ENCODE assay signal across 8 mouse cellular contexts in genomic region chr17:75464331-75464982, GRCm38 (mm10). TPM values are rescaled to one million over a fixed set of nuclear protein-coding genes. Genes with fewer than 3 reads are reported as not detected.
DNase-seq lines count a peak whose midpoint lies in the region; ATAC-seq and TF ChIP-seq lines count a peak whose summit lies in the region.

No protein-coding gene starts in this region.

- 10% methylated on average over 9 of the region's 9 CpGs for WGBS in kidney, embryonic 15.5 days
- WGBS in embryonic facial prominence, embryonic 10.5 days, result 14% methylated on average over 9 of the region's 9 CpGs
- 17% methylated on average over 9 of the region's 9 CpGs for WGBS in limb, embryonic 10.5 days

- 0 out of 2 replicates have a peak overlapping the region, but pooled peaks have one; percentile 37 for H3K27ac ChIP-seq in kidney, embryonic 15.5 days
- no peak overlapping the region for H3K27ac ChIP-seq in embryonic facial prominence, embryonic 10.5 days (replicated peaks)
- H3K27ac ChIP-seq in limb, embryonic 10.5 days, result no peak overlapping the region

- TF ChIP-seq CTCF in C2C12 (IDR thresholded peaks at IDR 0.05; ENCODE audit: control insufficient read depth, insufficient read depth, insufficient read length), result no peak

- no peak overlapping the region for H3K9ac ChIP-seq in kidney, embryonic 15.5 days

- H3K9me3 ChIP-seq in kidney, embryonic 15.5 days (replicated peaks), result no peaks in the 10 kb centered on the region
- H3K9me3 ChIP-seq in embryonic facial prominence, embryonic 10.5 days, result no peaks in the 10 kb centered on the region
- H3K9me3 ChIP-seq in limb, embryonic 10.5 days (replicated peaks), result no peaks in the 10 kb centered on the region

- H3K79me3 ChIP-seq in C2C12 (ENCODE audit: low read depth), result no peaks in the 10 kb centered on the region

- H3K79me2 ChIP-seq in C2C12 (ENCODE audit: control insufficient read depth, insufficient read depth), result no peaks in the 10 kb centered on the region

- H3K27me3 ChIP-seq in kidney, embryonic 15.5 days, result no peaks in the 10 kb centered on the region
- no peaks in the 10 kb centered on the region for H3K27me3 ChIP-seq in C2C12 (ENCODE audit: control insufficient read depth, insufficient read depth, insufficient read length)
- 0 out of 2 replicates have a peak, but pooled peaks cover 7% of the 10 kb centered on the region for H3K27me3 ChIP-seq in embryonic facial prominence, embryonic 10.5 days (replicated peaks; ENCODE audit: low read depth, poor library complexity, severe bottlenecking)
- H3K27me3 ChIP-seq in limb, embryonic 10.5 days (ENCODE audit: low read depth, poor library complexity, severe bottlenecking), result peaks cover 11% of the 10 kb centered on the region; the same call in 1 of the 2 replicates

- H3K4me2 ChIP-seq in kidney, embryonic 15.5 days, result peak overlapping the region; percentile 55

- no peaks in the 10 kb centered on the region for H3K36me3 ChIP-seq in kidney, embryonic 15.5 days
- no peaks in the 10 kb centered on the region for H3K36me3 ChIP-seq in C2C12 (ENCODE audit: control insufficient read depth, insufficient read depth)
- no peaks in the 10 kb centered on the region for H3K36me3 ChIP-seq in embryonic facial prominence, embryonic 10.5 days (replicated peaks)
- H3K36me3 ChIP-seq in limb, embryonic 10.5 days, result no peaks in the 10 kb centered on the region

- H3K4me1 ChIP-seq in kidney, embryonic 15.5 days, result peaks cover 20% of the 10 kb centered on the region
- peaks cover 14% of the 10 kb centered on the region for H3K4me1 ChIP-seq in embryonic facial prominence, embryonic 10.5 days
- peaks cover 13% of the 10 kb centered on the region for H3K4me1 ChIP-seq in limb, embryonic 10.5 days

- ATAC-seq in kidney, embryonic 15.5 days (replicated peaks; ENCODE audit: low FRiP score), result no peak

- DNase-seq in kidney, postnatal 36 days, result no peak
- no peak for DNase-seq in embryonic facial prominence, embryonic 10.5 days (ENCODE audit: low spot score)
- DNase-seq in limb, embryonic 10.5 days (ENCODE audit: low spot score), result peak; percentile 33
- DNase-seq in yolk sac, embryonic 10.5 days (ENCODE audit: low spot score), result no peak
- no peak for DNase-seq in right cerebral cortex, postnatal 4 days
- no peak for DNase-seq in urinary bladder, postnatal 4 days (ENCODE audit: low spot score in 2 of 2)

- peak overlapping the region; percentile 34 for H3ac ChIP-seq in C2C12 (ENCODE audit: control insufficient read depth, insufficient read length, low read depth)

- 0 out of 2 replicates have a peak overlapping the region, but pooled peaks have one; percentile 24 for H3K4me3 ChIP-seq in kidney, embryonic 15.5 days (replicated peaks)
- no peak overlapping the region for H3K4me3 ChIP-seq in C2C12 (ENCODE audit: insufficient read depth, poor library complexity, severe bottlenecking)
- H3K4me3 ChIP-seq in embryonic facial prominence, embryonic 10.5 days, result peak overlapping the region; percentile 42; the same call in 1 of the 2 replicates
- H3K4me3 ChIP-seq in limb, embryonic 10.5 days, result peak overlapping the region; percentile 42; the same call in 1 of the 2 replicates

TF ChIP-seq in C2C12, 6 proteins besides CTCF, POLR2A, EP300 and RAD21:
- TF ChIP-seq CEBPB (IDR thresholded peaks at IDR 0.05; ENCODE audit: low read depth), result no peak
- no peak for TF ChIP-seq USF1 (IDR thresholded peaks at IDR 0.05; ENCODE audit: low read depth)
- no peak for TF ChIP-seq MYOD1 (IDR thresholded peaks at IDR 0.05; ENCODE audit: control insufficient read depth, insufficient read length, low read depth)
- TF ChIP-seq FOSL1 (IDR thresholded peaks at IDR 0.05; ENCODE audit: insufficient read depth, low read length, poor library complexity, severe bottlenecking), result no peak
- no peak for TF ChIP-seq MYOG (IDR thresholded peaks at IDR 0.05; ENCODE audit: control insufficient read depth, extremely low read depth, insufficient read length)
- TF ChIP-seq MAX (IDR thresholded peaks at IDR 0.05), result no peak

RNA-seq across cellular contexts. Expression of gene Rasgrp3, which starts 28.8 kb away (rescaled TPM):
- polyA plus RNA-seq in kidney, embryonic 15.5 days (2015; fragmentation: Nextera tagmentation; extraction: Ambion mirVana), result 22.8 and 26.7 TPM in 2 replicates
- 0.05 TPM for polyA plus RNA-seq in C2C12 (2012; fragmentation: generic; extraction: Trizol)
- 5.5 and 6.0 TPM in 2 replicates for polyA plus RNA-seq in embryonic facial prominence, embryonic 10.5 days (2016; fragmentation: Nextera tagmentation; extraction: Ambion mirVana)
- polyA plus RNA-seq in limb, embryonic 10.5 days (2016; fragmentation: Nextera tagmentation; extraction: Ambion mirVana), result 11.5 and 12.7 TPM in 2 replicates
